Mouse (Mus musculus): ENCODE measurements around the gene Pde4b.

GRCm38 (mm10) chr4:102351476-102352475 lies 264.4 kb downstream of the Pde4b start:
- TF ChIP-seq CTCF (IDR thresholded peaks at IDR 0.05; ENCODE audit: borderline replicate concordance, insufficient read depth, low read length) (no peak), POLR2A (IDR thresholded peaks at IDR 0.05; ENCODE audit: low read depth, low read length) (no peak)
